Mouse (Mus musculus): ENCODE results near the gene Sdhaf1. TPM values are rescaled to one million over a fixed set of nuclear protein-coding genes. Genes with fewer than 3 reads are reported as not detected.

The Sdhaf1 gene
- polyA plus RNA-seq, 1 experiment from 2014 or later = 17.2 TPM

GRCm38 (mm10) chr7:30286701-30287410, 36.8 kb downstream of the Sdhaf1 start:
- H3K27me3 ChIP-seq (ENCODE audit: insufficient read depth, low read length) = no peaks in the 10 kb centered on the region
- H3K4me2 ChIP-seq (replicated peaks; ENCODE audit: low read depth, low read length) = no peak overlapping the region
- no peak overlapping the region for H3K9ac ChIP-seq (replicated peaks; ENCODE audit: low read length)
- no peak for ATAC-seq (ENCODE audit: low FRiP score, low TSS enrichment)
- no peaks in the 10 kb centered on the region for H3K36me3 ChIP-seq (ENCODE audit: insufficient read depth, low read length)
- H3K4me1 ChIP-seq (ENCODE audit: insufficient read depth, low read length) = peaks cover 7% of the 10 kb centered on the region
- H3K4me3 ChIP-seq (ENCODE audit: low read length) = no peak overlapping the region
- 61% methylated on average over 8 of the region's 8 CpGs for WGBS
- H3K9me3 ChIP-seq (ENCODE audit: low read length) = no peaks in the 10 kb centered on the region
- H3K27ac ChIP-seq (ENCODE audit: low read length) = no peak overlapping the region

GRCm38 (mm10) chr7:30282740-30283139, 41.0 kb downstream of the Sdhaf1 start:
- H3K36me3 ChIP-seq (ENCODE audit: insufficient read depth, low read length) = no peaks in the 10 kb centered on the region
- H3K27me3 ChIP-seq (ENCODE audit: insufficient read depth, low read length) = no peaks in the 10 kb centered on the region
- ATAC-seq (ENCODE audit: low FRiP score, low TSS enrichment) = no peak
- WGBS = 83% methylated on average over 7 of the region's 7 CpGs
- no peak overlapping the region for H3K4me3 ChIP-seq (ENCODE audit: low read length)
- H3K9me3 ChIP-seq (ENCODE audit: low read length) = no peaks in the 10 kb centered on the region
- H3K9ac ChIP-seq (replicated peaks; ENCODE audit: low read length) = no peak overlapping the region
- H3K4me2 ChIP-seq (replicated peaks; ENCODE audit: low read depth, low read length) = no peak overlapping the region
- no peak overlapping the region for H3K27ac ChIP-seq (ENCODE audit: low read length)
- H3K4me1 ChIP-seq (ENCODE audit: insufficient read depth, low read length) = peaks cover 12% of the 10 kb centered on the region

GRCm38 (mm10) chr7:30281522-30281921, 42.2 kb downstream of the Sdhaf1 start:
- no peak for ATAC-seq (ENCODE audit: low FRiP score, low TSS enrichment)
- Histone ChIP-seq H3K27ac (ENCODE audit: low read length) (0 out of 2 replicates have a peak overlapping the region, but pooled peaks have one; percentile 99), H3K9ac (replicated peaks; ENCODE audit: low read length) (no peak overlapping the region), H3K4me1 (ENCODE audit: insufficient read depth, low read length) (peaks cover 12% of the 10 kb centered on the region), H3K4me2 (replicated peaks; ENCODE audit: low read depth, low read length) (peak overlapping the region; percentile 93; the same call in 1 of the 2 replicates), H3K27me3 (ENCODE audit: insufficient read depth, low read length) (no peaks in the 10 kb centered on the region), H3K4me3 (ENCODE audit: low read length) (peak overlapping the region; percentile 74; the same call in 1 of the 2 replicates), H3K36me3 (ENCODE audit: insufficient read depth, low read length) (no peaks in the 10 kb centered on the region), H3K9me3 (ENCODE audit: low read length) (no peaks in the 10 kb centered on the region)
- 72% methylated on average over 4 of the region's 4 CpGs for WGBS

- peak; percentile 88 for ATAC-seq (ENCODE audit: low FRiP score, low TSS enrichment)
- Histone ChIP-seq H3K27me3 (ENCODE audit: insufficient read depth, low read length) (no peaks in the 10 kb centered on the region), H3K27ac (ENCODE audit: low read length) (peak overlapping the region; percentile 99), H3K4me3 (ENCODE audit: low read length) (peak overlapping the region; percentile 74), H3K4me1 (ENCODE audit: insufficient read depth, low read length) (peaks cover 12% of the 10 kb centered on the region), H3K36me3 (ENCODE audit: insufficient read depth, low read length) (no peaks in the 10 kb centered on the region), H3K4me2 (replicated peaks; ENCODE audit: low read depth, low read length) (peak overlapping the region; percentile 93), H3K9ac (replicated peaks; ENCODE audit: low read length) (peak overlapping the region; percentile 71), H3K9me3 (ENCODE audit: low read length) (no peaks in the 10 kb centered on the region)
- WGBS = 0% methylated on average over 20 of the region's 20 CpGs
These were observed 43.0 kb downstream of the Sdhaf1 start for GRCm38 (mm10) chr7:30280670-30281138.

- Histone ChIP-seq H3K9me3 (ENCODE audit: low read length) (no peaks in the 10 kb centered on the region), H3K4me1 (ENCODE audit: insufficient read depth, low read length) (peaks cover 12% of the 10 kb centered on the region), H3K4me3 (ENCODE audit: low read length) (peak within 1 kb of the TSS; percentile 74), H3K27me3 (ENCODE audit: insufficient read depth, low read length) (no peaks in the 10 kb centered on the region), H3K27ac (ENCODE audit: low read length) (peak within 1 kb of the TSS; percentile 99), H3K4me2 (replicated peaks; ENCODE audit: low read depth, low read length) (peak within 1 kb of the TSS; percentile 93), H3K36me3 (ENCODE audit: insufficient read depth, low read length) (no peaks in the 10 kb centered on the region), H3K9ac (replicated peaks; ENCODE audit: low read length) (peak within 1 kb of the TSS; percentile 71)
- ATAC-seq (ENCODE audit: low FRiP score, low TSS enrichment) = peak; percentile 97
- WGBS = under 1% methylated on average over 48 of the region's 49 CpGs
These were observed 43.6 kb downstream of the Sdhaf1 start, which contains the start of the genes Thap8 and Wdr62 for GRCm38 (mm10) chr7:30279951-30280669. Gene Thap8 (plus strand): TSS chr7:30280094. Gene Wdr62 (minus strand): TSS chr7:30280419.

- Histone ChIP-seq H3K9me3 (ENCODE audit: low read length) (no peaks in the 10 kb centered on the region), H3K27ac (ENCODE audit: low read length) (peak overlapping the region; percentile 99), H3K4me1 (ENCODE audit: insufficient read depth, low read length) (peaks cover 12% of the 10 kb centered on the region), H3K4me3 (ENCODE audit: low read length) (peak overlapping the region; percentile 74), H3K9ac (replicated peaks; ENCODE audit: low read length) (peak overlapping the region; percentile 66), H3K4me2 (replicated peaks; ENCODE audit: low read depth, low read length) (peak overlapping the region; percentile 93), H3K27me3 (ENCODE audit: insufficient read depth, low read length) (no peaks in the 10 kb centered on the region), H3K36me3 (ENCODE audit: insufficient read depth, low read length) (no peaks in the 10 kb centered on the region)
- peak; percentile 43 for ATAC-seq (ENCODE audit: low FRiP score, low TSS enrichment)
- whole genome bisulfite sequencing = 1% methylated on average over 6 of the region's 6 CpGs
These were observed 44.2 kb downstream of the Sdhaf1 start for GRCm38 (mm10) chr7:30279536-30279935.

GRCm38 (mm10) chr7:30278911-30279310, 44.8 kb downstream of the Sdhaf1 start:
- Histone ChIP-seq H3K27me3 (ENCODE audit: insufficient read depth, low read length) (no peaks in the 10 kb centered on the region), H3K9me3 (ENCODE audit: low read length) (no peaks in the 10 kb centered on the region), H3K4me1 (ENCODE audit: insufficient read depth, low read length) (peaks cover 12% of the 10 kb centered on the region), H3K4me2 (replicated peaks; ENCODE audit: low read depth, low read length) (peak overlapping the region; percentile 93), H3K27ac (ENCODE audit: low read length) (no peak overlapping the region), H3K4me3 (ENCODE audit: low read length) (peak overlapping the region; percentile 74; the same call in 1 of the 2 replicates), H3K9ac (replicated peaks; ENCODE audit: low read length) (no peak overlapping the region), H3K36me3 (ENCODE audit: insufficient read depth, low read length) (no peaks in the 10 kb centered on the region)
- WGBS = 56% methylated on average over 2 of the region's 2 CpGs
- ATAC-seq (ENCODE audit: low FRiP score, low TSS enrichment) = no peak

GRCm38 (mm10) chr7:30274383-30274782, 49.3 kb downstream of the Sdhaf1 start:
- peaks cover 4% of the 10 kb centered on the region for H3K4me1 ChIP-seq (ENCODE audit: insufficient read depth, low read length)
- no peak overlapping the region for H3K9ac ChIP-seq (replicated peaks; ENCODE audit: low read length)
- H3K4me3 ChIP-seq (ENCODE audit: low read length) = no peak overlapping the region
- H3K36me3 ChIP-seq (ENCODE audit: insufficient read depth, low read length) = peaks cover 5% of the 10 kb centered on the region; the same call in 1 of the 2 replicates
- WGBS = 59% methylated on average over 6 of the region's 6 CpGs
- no peak overlapping the region for H3K4me2 ChIP-seq (replicated peaks; ENCODE audit: low read depth, low read length)
- no peaks in the 10 kb centered on the region for H3K27me3 ChIP-seq (ENCODE audit: insufficient read depth, low read length)
- ATAC-seq (ENCODE audit: low FRiP score, low TSS enrichment) = no peak
- no peaks in the 10 kb centered on the region for H3K9me3 ChIP-seq (ENCODE audit: low read length)
- H3K27ac ChIP-seq (ENCODE audit: low read length) = no peak overlapping the region
